Mouse (Mus musculus): ENCODE data around the gene Zfp362. TPM values are rescaled to one million over a fixed set of nuclear protein-coding genes. Genes with fewer than 3 reads are reported as not detected.

Zfp362 gene
- 20.4 and 20.9 TPM in 2 replicates for total RNA-seq (2015)
- total RNA-seq (2017) = 3.0 and 4.3 TPM in 2 replicates

- peak; percentile 56 for ATAC-seq (ENCODE audit: poor library complexity, severe bottlenecking)
Measured at GRCm38 (mm10) chr4:128806043-128806826, at the start of gene Zfp362. Gene Zfp362 (minus strand): TSS chr4:128806045.

GRCm38 (mm10) chr4:128855613-128856040 lies 49.8 kb upstream of the Zfp362 start:
- no peak for ATAC-seq (ENCODE audit: poor library complexity, severe bottlenecking)

GRCm38 (mm10) chr4:128853117-128853516 lies 47.3 kb upstream of the Zfp362 start:
- ATAC-seq (ENCODE audit: poor library complexity, severe bottlenecking) = no peak

GRCm38 (mm10) chr4:128852266-128852887 lies 46.5 kb upstream of the Zfp362 start:
- ATAC-seq (ENCODE audit: poor library complexity, severe bottlenecking) = no peak

GRCm38 (mm10) chr4:128849686-128850085 lies 43.8 kb upstream of the Zfp362 start:
- no peak for ATAC-seq (ENCODE audit: poor library complexity, severe bottlenecking)

- ATAC-seq (ENCODE audit: poor library complexity, severe bottlenecking) = peak; percentile 94
Measured at GRCm38 (mm10) chr4:128848961-128849360, 43.1 kb upstream of the Zfp362 start.

GRCm38 (mm10) chr4:128845367-128845973 lies 39.6 kb upstream of the Zfp362 start:
- no peak for ATAC-seq (ENCODE audit: poor library complexity, severe bottlenecking)

- ATAC-seq (ENCODE audit: poor library complexity, severe bottlenecking) = no peak
Measured at GRCm38 (mm10) chr4:128844566-128844965, 38.7 kb upstream of the Zfp362 start.

GRCm38 (mm10) chr4:128841259-128841658 lies 35.4 kb upstream of the Zfp362 start:
- no peak for ATAC-seq (ENCODE audit: poor library complexity, severe bottlenecking)

- ATAC-seq (ENCODE audit: poor library complexity, severe bottlenecking) = peak; percentile 68
Measured at GRCm38 (mm10) chr4:128839811-128840738, 34.2 kb upstream of the Zfp362 start.

- ATAC-seq (ENCODE audit: poor library complexity, severe bottlenecking) = no peak
Measured at GRCm38 (mm10) chr4:128838202-128838601, 32.4 kb upstream of the Zfp362 start.

- ATAC-seq (ENCODE audit: poor library complexity, severe bottlenecking) = no peak
Measured at GRCm38 (mm10) chr4:128824131-128824530, 18.3 kb upstream of the Zfp362 start.

GRCm38 (mm10) chr4:128820568-128820967 lies 14.7 kb upstream of the Zfp362 start:
- no peak for ATAC-seq (ENCODE audit: poor library complexity, severe bottlenecking)

GRCm38 (mm10) chr4:128817011-128817410 lies 11.2 kb upstream of the Zfp362 start:
- no peak for ATAC-seq (ENCODE audit: poor library complexity, severe bottlenecking)

- peak; percentile 94 for ATAC-seq (ENCODE audit: poor library complexity, severe bottlenecking)
Measured at GRCm38 (mm10) chr4:128811382-128812056, 5.7 kb upstream of the Zfp362 start.

- peak; percentile 52 for ATAC-seq (ENCODE audit: poor library complexity, severe bottlenecking)
Measured at GRCm38 (mm10) chr4:128806827-128807179, 958 bp upstream of the Zfp362 start.

GRCm38 (mm10) chr4:128805150-128806042 lies 449 bp downstream of the Zfp362 start:
- ATAC-seq (ENCODE audit: poor library complexity, severe bottlenecking) = 0 out of 2 replicates have a peak, but pooled peaks have one; percentile 10

- ATAC-seq (ENCODE audit: poor library complexity, severe bottlenecking) = no peak
Measured at GRCm38 (mm10) chr4:128804426-128805149, 1.3 kb downstream of the Zfp362 start.
